Mouse (Mus musculus) spleen, postnatal 4 days (tissue): ENCODE results near the gene Vmn1r160.
"Not testable (repeated sequence)": the region's sequence is repeated elsewhere in the genome, so short reads cannot be mapped to it uniquely, and the experiment has no call there.

Experiments
- DNase-seq, 2 experiments: peaks; one replicate each; pipeline ENCODE4 v3.0.0; 2022; ENCODE audit warnings: low spot score in 2 of 2

The Vmn1r160 gene

GRCm38 (mm10) chr7:22870924-22871323 is at the start of gene Vmn1r160:
Vmn1r160 (plus strand) TSS chr7:22871224.
- not testable (repeated sequence) for DNase-seq

DNA sequence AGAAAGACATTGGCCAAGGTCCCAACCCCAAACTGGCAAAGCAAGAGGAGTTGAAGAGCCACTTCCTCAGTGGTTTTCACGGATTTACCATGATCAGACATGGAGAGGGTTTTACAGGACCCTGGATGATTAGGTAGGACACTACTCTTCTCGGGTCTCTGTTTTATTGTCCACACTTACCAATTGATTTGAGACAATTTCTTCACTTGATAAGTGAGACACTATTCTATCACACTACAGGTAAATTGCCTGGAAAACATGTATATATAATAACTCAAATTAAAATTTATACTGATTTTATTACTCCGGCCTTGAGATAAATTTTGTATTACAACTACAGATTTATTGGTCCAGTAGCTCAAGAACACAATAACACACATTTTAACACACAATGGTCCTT is 27.5 kb upstream of the Vmn1r160 start, which contains the start of gene Vmn1r159:
Gene Vmn1r159 (minus strand): TSS at position 101 of the 400 bp plus-strand sequence.
- not testable (repeated sequence) for DNase-seq
